Mouse (Mus musculus) limb, embryonic 14.5 days (tissue): ENCODE results near the gene Ppp1r13b. TPM values are rescaled to one million over a fixed set of nuclear protein-coding genes. Genes with fewer than 3 reads are reported as not detected.

ENCODE experiments used
- ATAC-seq: fragments of 200-750 bp; cut with Nextera tagmentation; 2 replicates; pipeline ENCODE4 v1.8.0; 2017; ENCODE audit warnings: low read depth, moderate number of reproducible peaks, moderate TSS enrichment; ENCODE audit not compliant: low FRiP score
- DNase-seq: peaks from one replicate; pipeline ENCODE4 v3.0.0-alpha.2; 2015; ENCODE audit warnings: low spot score
- H3K27ac ChIP-seq: fragments of 300-500 bp; sonication (generic); replicated peaks from 2 replicates; pipeline ENCODE4 v1.5.1; 2014; ENCODE audit warnings: low read depth, mild to moderate bottlenecking, low read length, moderate library complexity, mixed read lengths
- H3K27me3 ChIP-seq: fragments of 300-500 bp; sonication (generic); 2 replicates; pipeline ENCODE4 v1.6.1; 2014; ENCODE audit warnings: low read length, mixed read lengths; ENCODE audit not compliant: control insufficient read depth, insufficient read depth
- H3K36me3 ChIP-seq: fragments of 300-500 bp; sonication (generic); 2 replicates; pipeline ENCODE4 v1.6.1; 2014; ENCODE audit warnings: mild to moderate bottlenecking, low read length, moderate library complexity, mixed read lengths; ENCODE audit not compliant: control insufficient read depth, insufficient read depth
- H3K4me1 ChIP-seq: fragments of 300-500 bp; sonication (generic); 2 replicates; pipeline ENCODE4 v1.6.1; 2014; ENCODE audit warnings: antibody characterized with exemption, low read length, mixed read lengths; ENCODE audit not compliant: control insufficient read depth, insufficient read depth
- H3K4me2 ChIP-seq: fragments of 300-500 bp; sonication (generic); replicated peaks from 2 replicates; pipeline ENCODE4 v1.6.1; 2014; ENCODE audit warnings: low read depth, mild to moderate bottlenecking, low read length, moderate library complexity; ENCODE audit not compliant: severe bottlenecking
- H3K4me3 ChIP-seq: fragments of 300-500 bp; sonication (generic); replicated peaks from 2 replicates; pipeline ENCODE4 v1.5.1; 2014; ENCODE audit warnings: low read length
- H3K9ac ChIP-seq: fragments of 300-500 bp; sonication (generic); 2 replicates; pipeline ENCODE4 v1.6.1; 2014; ENCODE audit warnings: mild to moderate bottlenecking, low read depth, low read length, moderate library complexity; ENCODE audit not compliant: severe bottlenecking
- H3K9me3 ChIP-seq: fragments of 300-500 bp; sonication (generic); 2 replicates; pipeline ENCODE4 v1.6.1; 2016; ENCODE audit warnings: low read length; ENCODE audit not compliant: control insufficient read depth
- POLR2A ChIP-seq: fragments of 200-500 bp; IDR thresholded peaks from 2 replicates; pipeline ENCODE4 v1.8.0; 2012; ENCODE audit warnings: inconsistent platforms, mild to moderate bottlenecking, moderate library complexity, borderline replicate concordance; ENCODE audit not compliant: insufficient read depth, insufficient read length; ENCODE audit errors: extremely low read depth
- WGBS: fragments of 180-500 bp; shearing (Covaris S2); extraction: QIAGEN DNeasy Blood & Tissue Kit; methylation state at CpG from one replicate; pipeline ENCODE4 v1.1.7; 2014; 5-methylcytosine and 5-hydroxymethylcytosine counted together
- polyA plus RNA-seq, 2 experiments: library from polyadenylated mRNA; depleted of rRNA in 1 of 2; stranded (reverse) in 1 of 2; unstranded in 1 of 2; fragments of >200 nt; fragmentation: Nextera tagmentation in 1 of 2; extraction: Ambion mirVana in 1 of 2; gene quantifications; 2 replicates each; pipeline versions ENCODE4 v1.2.1 to v1.2.3; 2012 to 2014

Ppp1r13b gene
- polyA plus RNA-seq, 2 experiments = 16.8 to 17.3 TPM

GRCm38 (mm10) chr12:111833457-111833856 lies 74.5 kb downstream of the Ppp1r13b start:
- Histone ChIP-seq H3K4me1 (no peaks in the 10 kb centered on the region), H3K27me3 (no peaks in the 10 kb centered on the region), H3K4me2 (no peak overlapping the region), H3K4me3 (no peak overlapping the region), H3K36me3 (peaks cover 93% of the 10 kb centered on the region), H3K27ac (no peak overlapping the region), H3K9ac (no peak overlapping the region), H3K9me3 (no peaks in the 10 kb centered on the region)
- ATAC-seq = no peak
- TF ChIP-seq POLR2A = no peak
- no peak for DNase-seq
- WGBS = 89% methylated on average over 10 of the region's 10 CpGs

- no peak for ATAC-seq
- H3K4me1 ChIP-seq = no peaks in the 10 kb centered on the region
- WGBS = 75% methylated on average over 5 of the region's 5 CpGs
- no peak overlapping the region for H3K4me2 ChIP-seq
- no peak overlapping the region for H3K27ac ChIP-seq
- H3K27me3 ChIP-seq = no peaks in the 10 kb centered on the region
- no peaks in the 10 kb centered on the region for H3K9me3 ChIP-seq
- peaks cover 94% of the 10 kb centered on the region for H3K36me3 ChIP-seq
- no peak for TF ChIP-seq POLR2A
- no peak for DNase-seq
- H3K4me3 ChIP-seq = no peak overlapping the region
- H3K9ac ChIP-seq = no peak overlapping the region
Measured at GRCm38 (mm10) chr12:111832643-111833042, 75.3 kb downstream of the Ppp1r13b start.

GRCm38 (mm10) chr12:111830375-111830774 lies 77.5 kb downstream of the Ppp1r13b start:
- 87% methylated on average over 10 of the region's 10 CpGs for WGBS
- no peaks in the 10 kb centered on the region for H3K27me3 ChIP-seq
- no peak for DNase-seq
- no peak for TF ChIP-seq POLR2A
- no peaks in the 10 kb centered on the region for H3K4me1 ChIP-seq
- no peak overlapping the region for H3K4me2 ChIP-seq
- no peak for ATAC-seq
- no peak overlapping the region for H3K9ac ChIP-seq
- H3K36me3 ChIP-seq = peaks cover 93% of the 10 kb centered on the region
- H3K9me3 ChIP-seq = no peaks in the 10 kb centered on the region
- H3K27ac ChIP-seq = no peak overlapping the region
- H3K4me3 ChIP-seq = no peak overlapping the region

- Histone ChIP-seq H3K4me3 (no peak overlapping the region), H3K9ac (no peak overlapping the region), H3K27ac (no peak overlapping the region), H3K4me1 (no peaks in the 10 kb centered on the region), H3K36me3 (peaks cover 93% of the 10 kb centered on the region), H3K27me3 (no peaks in the 10 kb centered on the region), H3K4me2 (no peak overlapping the region), H3K9me3 (no peaks in the 10 kb centered on the region)
- no peak for ATAC-seq
- no peak for TF ChIP-seq POLR2A
- no peak for DNase-seq
- 87% methylated on average over 9 of the region's 9 CpGs for WGBS
Measured at GRCm38 (mm10) chr12:111829954-111830353, 78.0 kb downstream of the Ppp1r13b start.

- ATAC-seq (no peak), DNase-seq (no peak)
- Histone ChIP-seq H3K27ac (no peak overlapping the region), H3K9me3 (no peaks in the 10 kb centered on the region), H3K9ac (no peak overlapping the region), H3K36me3 (peaks cover 93% of the 10 kb centered on the region), H3K4me1 (no peaks in the 10 kb centered on the region), H3K4me3 (no peak overlapping the region), H3K27me3 (no peaks in the 10 kb centered on the region), H3K4me2 (no peak overlapping the region)
- WGBS = 91% methylated on average over 5 of the region's 5 CpGs
- TF ChIP-seq POLR2A = no peak
Measured at GRCm38 (mm10) chr12:111829447-111829846, 78.5 kb downstream of the Ppp1r13b start.

GRCm38 (mm10) chr12:111827556-111827955 lies 80.4 kb downstream of the Ppp1r13b start:
- ATAC-seq = no peak

More at GRCm38 (mm10) chr12:111827556-111827955, 80.4 kb downstream of the Ppp1r13b start:
- TF ChIP-seq POLR2A = no peak
- Histone ChIP-seq H3K9ac (no peak overlapping the region), H3K27me3 (no peaks in the 10 kb centered on the region), H3K27ac (no peak overlapping the region), H3K4me3 (no peak overlapping the region), H3K36me3 (peaks cover 89% of the 10 kb centered on the region), H3K4me1 (no peaks in the 10 kb centered on the region), H3K4me2 (no peak overlapping the region), H3K9me3 (no peaks in the 10 kb centered on the region)
- DNase-seq = no peak
- 93% methylated on average over 12 of the region's 12 CpGs for WGBS
